Mouse (Mus musculus): ENCODE measurements around the gene Slc7a7. TPM values are rescaled to one million over a fixed set of nuclear protein-coding genes. Genes with fewer than 3 reads are reported as not detected.

Slc7a7 gene
- polyA plus RNA-seq, 1 experiment from 2014 or later = 6.2 TPM

GRCm38 (mm10) chr14:54443196-54443595 is 25.6 kb upstream of the Slc7a7 start:
- H3K36me3 ChIP-seq = no peaks in the 10 kb centered on the region
- no peak overlapping the region for H3K4me3 ChIP-seq (replicated peaks)
- H3K27ac ChIP-seq (replicated peaks) = peak overlapping the region; percentile 48; the same call in 1 of the 2 replicates
- no peak overlapping the region for H3K9ac ChIP-seq (replicated peaks)
- no peak for ATAC-seq (ENCODE audit: low FRiP score)
- no peaks in the 10 kb centered on the region for H3K4me1 ChIP-seq
- no peak overlapping the region for H3K4me2 ChIP-seq
- H3K9me3 ChIP-seq (replicated peaks) = no peaks in the 10 kb centered on the region
- 29% methylated on average over 3 of the region's 3 CpGs for WGBS
- no peaks in the 10 kb centered on the region for H3K27me3 ChIP-seq (replicated peaks)

- no peak overlapping the region for H3K27ac ChIP-seq (replicated peaks)
- H3K4me1 ChIP-seq = no peaks in the 10 kb centered on the region
- H3K9ac ChIP-seq (replicated peaks) = no peak overlapping the region
- H3K4me2 ChIP-seq = no peak overlapping the region
- no peak overlapping the region for H3K4me3 ChIP-seq (replicated peaks)
- 91% methylated on average over 3 of the region's 3 CpGs for WGBS
- no peaks in the 10 kb centered on the region for H3K9me3 ChIP-seq (replicated peaks)
- H3K27me3 ChIP-seq (replicated peaks) = no peaks in the 10 kb centered on the region
- H3K36me3 ChIP-seq = no peaks in the 10 kb centered on the region
- no peak for ATAC-seq (ENCODE audit: low FRiP score)
Observed at GRCm38 (mm10) chr14:54442548-54442947, 25.0 kb upstream of the Slc7a7 start.

- Histone ChIP-seq H3K27ac (replicated peaks) (no peak overlapping the region), H3K4me3 (replicated peaks) (no peak overlapping the region), H3K27me3 (replicated peaks) (no peaks in the 10 kb centered on the region), H3K36me3 (no peaks in the 10 kb centered on the region), H3K4me2 (no peak overlapping the region), H3K9me3 (replicated peaks) (no peaks in the 10 kb centered on the region), H3K9ac (replicated peaks) (no peak overlapping the region), H3K4me1 (no peaks in the 10 kb centered on the region)
- ATAC-seq (ENCODE audit: low FRiP score) = no peak
- 85% methylated on average over 4 of the region's 4 CpGs for WGBS
Observed at GRCm38 (mm10) chr14:54441365-54441764, 23.8 kb upstream of the Slc7a7 start.

GRCm38 (mm10) chr14:54440538-54440937 is 23.0 kb upstream of the Slc7a7 start:
- no peaks in the 10 kb centered on the region for H3K4me1 ChIP-seq
- ATAC-seq (ENCODE audit: low FRiP score) = no peak
- H3K9ac ChIP-seq (replicated peaks) = no peak overlapping the region
- no peak overlapping the region for H3K4me2 ChIP-seq
- H3K36me3 ChIP-seq = no peaks in the 10 kb centered on the region
- H3K4me3 ChIP-seq (replicated peaks) = no peak overlapping the region
- no peak overlapping the region for H3K27ac ChIP-seq (replicated peaks)
- 92% methylated on average over 14 of the region's 14 CpGs for whole genome bisulfite sequencing
- H3K9me3 ChIP-seq (replicated peaks) = no peaks in the 10 kb centered on the region
- no peaks in the 10 kb centered on the region for H3K27me3 ChIP-seq (replicated peaks)

GRCm38 (mm10) chr14:54439610-54440009 is 22.0 kb upstream of the Slc7a7 start:
- H3K27ac ChIP-seq (replicated peaks) = no peak overlapping the region
- H3K4me1 ChIP-seq = no peaks in the 10 kb centered on the region
- WGBS = 56% methylated on average over 7 of the region's 7 CpGs
- no peak overlapping the region for H3K4me3 ChIP-seq (replicated peaks)
- no peaks in the 10 kb centered on the region for H3K27me3 ChIP-seq (replicated peaks)
- ATAC-seq (ENCODE audit: low FRiP score) = no peak
- no peak overlapping the region for H3K9ac ChIP-seq (replicated peaks)
- no peak overlapping the region for H3K4me2 ChIP-seq
- H3K9me3 ChIP-seq (replicated peaks) = no peaks in the 10 kb centered on the region
- no peaks in the 10 kb centered on the region for H3K36me3 ChIP-seq

GRCm38 (mm10) chr14:54439155-54439554 is 21.6 kb upstream of the Slc7a7 start:
- no peak overlapping the region for H3K9ac ChIP-seq (replicated peaks)
- H3K36me3 ChIP-seq = no peaks in the 10 kb centered on the region
- no peak overlapping the region for H3K4me3 ChIP-seq (replicated peaks)
- WGBS = 84% methylated on average over 12 of the region's 12 CpGs
- H3K27ac ChIP-seq (replicated peaks) = no peak overlapping the region
- H3K27me3 ChIP-seq (replicated peaks) = no peaks in the 10 kb centered on the region
- no peak overlapping the region for H3K4me2 ChIP-seq
- no peak for ATAC-seq (ENCODE audit: low FRiP score)
- H3K9me3 ChIP-seq (replicated peaks) = no peaks in the 10 kb centered on the region
- 0 out of 2 replicates have a peak, but pooled peaks cover 2% of the 10 kb centered on the region for H3K4me1 ChIP-seq

- Histone ChIP-seq H3K4me2 (no peak overlapping the region), H3K27me3 (replicated peaks) (peaks cover 8% of the 10 kb centered on the region; the same call in 1 of the 2 replicates), H3K4me1 (peaks cover 39% of the 10 kb centered on the region), H3K36me3 (no peaks in the 10 kb centered on the region), H3K9ac (replicated peaks) (no peak overlapping the region), H3K9me3 (replicated peaks) (no peaks in the 10 kb centered on the region), H3K4me3 (replicated peaks) (no peak overlapping the region), H3K27ac (replicated peaks) (no peak overlapping the region)
- 92% methylated on average over 11 of the region's 11 CpGs for WGBS
- no peak for ATAC-seq (ENCODE audit: low FRiP score)
Observed at GRCm38 (mm10) chr14:54435194-54435918, 17.8 kb upstream of the Slc7a7 start.

GRCm38 (mm10) chr14:54433941-54434531 is 16.5 kb upstream of the Slc7a7 start:
- Histone ChIP-seq H3K27me3 (replicated peaks) (peaks cover 14% of the 10 kb centered on the region; the same call in 1 of the 2 replicates), H3K4me3 (replicated peaks) (peak overlapping the region; percentile 53), H3K9ac (replicated peaks) (0 out of 2 replicates have a peak overlapping the region, but pooled peaks have one; percentile 10), H3K27ac (replicated peaks) (peak overlapping the region; percentile 86; the same call in 1 of the 2 replicates), H3K9me3 (replicated peaks) (no peaks in the 10 kb centered on the region), H3K36me3 (peaks cover 8% of the 10 kb centered on the region; the same call in 1 of the 2 replicates), H3K4me1 (peaks cover 50% of the 10 kb centered on the region), H3K4me2 (peak overlapping the region; percentile 75)
- no peak for ATAC-seq (ENCODE audit: low FRiP score)
- 72% methylated on average over 12 of the region's 12 CpGs for WGBS

- Histone ChIP-seq H3K4me1 (peaks cover 56% of the 10 kb centered on the region), H3K9ac (replicated peaks) (peak overlapping the region; percentile 64), H3K4me2 (peak overlapping the region; percentile 75), H3K4me3 (replicated peaks) (peak overlapping the region; percentile 53), H3K36me3 (peaks cover 13% of the 10 kb centered on the region; the same call in 1 of the 2 replicates), H3K27ac (replicated peaks) (peak overlapping the region; percentile 86), H3K9me3 (replicated peaks) (no peaks in the 10 kb centered on the region), H3K27me3 (replicated peaks) (peaks cover 14% of the 10 kb centered on the region; the same call in 1 of the 2 replicates)
- ATAC-seq (ENCODE audit: low FRiP score) = peak; percentile 33; the same call in 1 of the 2 replicates
- WGBS = 45% methylated on average over 17 of the region's 17 CpGs
Observed at GRCm38 (mm10) chr14:54432837-54433830, 15.6 kb upstream of the Slc7a7 start.

GRCm38 (mm10) chr14:54432078-54432836 is 14.7 kb upstream of the Slc7a7 start:
- Histone ChIP-seq H3K4me3 (replicated peaks) (peak overlapping the region; percentile 53), H3K4me1 (peaks cover 65% of the 10 kb centered on the region), H3K36me3 (peaks cover 13% of the 10 kb centered on the region; the same call in 1 of the 2 replicates), H3K27ac (replicated peaks) (peak overlapping the region; percentile 86), H3K9me3 (replicated peaks) (no peaks in the 10 kb centered on the region), H3K4me2 (peak overlapping the region; percentile 75), H3K9ac (replicated peaks) (peak overlapping the region; percentile 64), H3K27me3 (replicated peaks) (peaks cover 14% of the 10 kb centered on the region; the same call in 1 of the 2 replicates)
- no peak for ATAC-seq (ENCODE audit: low FRiP score)
- 3% methylated on average over 52 of the region's 54 CpGs for WGBS

All from neural tube, embryonic 15.5 days (tissue).